Mouse (Mus musculus): ENCODE results near the gene Actn1. TPM values are rescaled to one million over a fixed set of nuclear protein-coding genes. Genes with fewer than 3 reads are reported as not detected.
A peak's percentile ranks its signal among the peaks of the same experiment; 100 is the strongest.

The Actn1 gene
- polyA plus RNA-seq, 1 experiment from 2014 or later, result 27.8 TPM

DNA sequence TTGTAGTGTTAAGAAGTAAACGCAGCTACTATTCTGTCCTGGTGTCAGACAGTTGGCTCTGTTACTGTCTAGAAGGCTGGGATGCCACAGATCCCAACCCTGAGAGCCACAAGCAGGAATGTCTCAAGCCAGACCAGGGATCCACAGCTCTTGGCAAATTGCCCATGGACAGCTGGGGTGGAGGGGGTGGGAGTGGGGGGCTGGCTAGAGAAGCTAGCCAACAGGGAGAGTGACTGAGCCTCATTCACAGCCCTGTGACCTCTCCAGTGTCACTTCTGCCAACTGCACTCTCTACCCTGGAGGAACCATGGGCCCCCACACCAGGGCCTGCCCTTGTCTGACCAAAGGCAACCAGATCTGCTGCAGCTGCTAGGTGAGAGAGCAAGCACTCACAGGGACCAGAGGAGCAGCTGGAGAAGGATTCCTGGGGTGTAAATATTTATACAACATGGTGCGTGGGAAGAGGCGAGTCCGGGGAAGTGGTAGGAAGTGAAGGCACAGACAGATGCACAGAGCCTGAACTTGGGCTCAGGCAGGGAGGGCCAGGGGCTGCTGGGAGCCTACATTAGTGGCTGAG, 136.9 kb downstream of the Actn1 start:
- H3K36me3 ChIP-seq (replicated peaks), result peaks cover 56% of the 10 kb centered on the region
- H3K4me1 ChIP-seq, result peaks cover 17% of the 10 kb centered on the region
- H3K27me3 ChIP-seq (ENCODE audit: poor library complexity, severe bottlenecking), result no peaks in the 10 kb centered on the region
- no peaks in the 10 kb centered on the region for H3K9me3 ChIP-seq
- 83% methylated on average over 4 of the region's 4 CpGs for WGBS
- H3K4me3 ChIP-seq, result no peak overlapping the region
- no peak for DNase-seq (ENCODE audit: extremely low spot score, low spot score)
- H3K27ac ChIP-seq, result 0 out of 2 replicates have a peak overlapping the region, but pooled peaks have one; percentile 8

DNA sequence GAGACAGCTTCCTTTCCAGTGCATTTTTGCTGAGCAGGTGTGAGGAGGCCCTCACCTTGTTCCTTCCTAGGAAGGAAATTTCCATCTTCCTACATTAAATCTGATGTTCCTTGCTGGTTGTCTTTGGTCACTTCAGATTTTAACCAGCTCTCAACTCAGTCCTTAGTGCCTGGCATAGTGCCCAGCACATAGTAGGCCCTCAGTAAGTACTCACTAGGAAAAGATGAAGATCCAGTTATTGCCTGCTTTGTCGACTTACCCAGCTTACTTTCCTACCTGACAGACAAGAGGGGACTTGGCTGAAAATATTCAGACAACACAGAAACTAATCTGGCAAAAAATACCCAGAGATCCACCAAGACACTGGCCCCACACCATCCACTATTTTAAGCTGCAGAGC, 138.7 kb downstream of the Actn1 start:
- WGBS, result 83% methylated on average over 1 of the region's 1 CpGs

DNA sequence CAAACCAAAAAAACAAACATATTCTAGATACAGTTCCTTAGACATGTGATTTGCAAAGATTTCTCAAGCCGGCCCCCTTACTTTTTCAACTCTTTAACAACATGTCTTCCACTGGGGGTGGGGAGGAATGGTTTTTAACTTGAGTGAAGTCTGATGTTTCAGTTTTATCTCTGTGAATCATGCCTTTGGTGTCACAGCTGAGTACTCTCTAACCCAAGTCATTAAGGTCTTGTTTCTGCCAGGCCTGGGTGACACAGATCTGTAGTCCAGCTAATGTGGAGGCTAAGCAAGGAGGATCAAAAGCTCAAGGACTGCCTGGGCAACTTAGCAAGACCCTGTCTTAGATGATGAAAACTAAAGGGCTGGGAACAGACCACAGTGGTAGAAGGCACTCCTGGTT, 141.6 kb downstream of the Actn1 start:
- H3K27ac ChIP-seq, result no peak overlapping the region
- H3K4me1 ChIP-seq, result peaks cover 41% of the 10 kb centered on the region
- 90% methylated on average over 1 of the region's 1 CpGs for WGBS
- peaks cover 28% of the 10 kb centered on the region for H3K36me3 ChIP-seq (replicated peaks)
- no peak for DNase-seq (ENCODE audit: extremely low spot score, low spot score)
- H3K4me3 ChIP-seq, result no peak overlapping the region
- no peaks in the 10 kb centered on the region for H3K27me3 ChIP-seq (ENCODE audit: poor library complexity, severe bottlenecking)
- no peaks in the 10 kb centered on the region for H3K9me3 ChIP-seq

More for the DNA sequence above, 138.7 kb downstream of the Actn1 start:
- Histone ChIP-seq H3K4me3 (no peak overlapping the region), H3K27ac (no peak overlapping the region), H3K9me3 (no peaks in the 10 kb centered on the region), H3K4me1 (peaks cover 22% of the 10 kb centered on the region), H3K27me3 (ENCODE audit: poor library complexity, severe bottlenecking) (no peaks in the 10 kb centered on the region), H3K36me3 (replicated peaks) (peaks cover 44% of the 10 kb centered on the region)
- DNase-seq (ENCODE audit: extremely low spot score, low spot score), result no peak

Other genes with a start within 250 kb of the Actn1 start
- 121 and 129 TPM in 2 replicates for gene Zfp36l1, start 147.4 kb downstream of the Actn1 start, polyA plus RNA-seq (2016; fragmentation: Nextera tagmentation; extraction: Ambion mirVana)
- gene Dcaf5, start 176.2 kb upstream of the Actn1 start, polyA plus RNA-seq (2016; fragmentation: Nextera tagmentation; extraction: Ambion mirVana), result 11.9 and 13.3 TPM in 2 replicates
- 31.9 and 33.5 TPM in 2 replicates for gene Exd2, start 202.7 kb upstream of the Actn1 start, polyA plus RNA-seq (2016; fragmentation: Nextera tagmentation; extraction: Ambion mirVana)

Measured in forebrain, embryonic 10.5 days (tissue).